Mouse (Mus musculus) C2C12 (cell line): Measurements from ENCODE around the gene Dnajc17. TPM values are rescaled to one million over a fixed set of nuclear protein-coding genes. Genes with fewer than 3 reads are reported as not detected.

ENCODE experiments used
- H3K27me3 ChIP-seq: one replicate; pipeline ENCODE4 v1.6.1; 2011; ENCODE audit not compliant: control insufficient read depth, insufficient read depth, insufficient read length
- H3K36me3 ChIP-seq: one replicate; pipeline ENCODE4 v1.6.1; 2011; ENCODE audit not compliant: control insufficient read depth, insufficient read depth
- H3K4me3 ChIP-seq: one replicate; pipeline ENCODE4 v1.5.1; 2011; ENCODE audit warnings: mild to moderate bottlenecking, control low read depth; ENCODE audit not compliant: poor library complexity, insufficient read depth, severe bottlenecking
- H3K79me2 ChIP-seq: one replicate; pipeline ENCODE4 v1.6.1; 2011; ENCODE audit not compliant: control insufficient read depth, insufficient read depth
- H3K79me3 ChIP-seq: one replicate; pipeline ENCODE4 v1.6.1; 2011; ENCODE audit warnings: low read depth, control low read depth
- H3ac ChIP-seq: one replicate; pipeline ENCODE3; 2011; ENCODE audit warnings: low read depth; ENCODE audit not compliant: control insufficient read depth, insufficient read length
- CEBPB ChIP-seq: IDR thresholded peaks from one replicate; pipeline ENCODE4 v1.6.1; 2011; ENCODE audit warnings: low read depth, mild to moderate bottlenecking, control low read depth, moderate library complexity
- CTCF ChIP-seq: IDR thresholded peaks from one replicate; pipeline ENCODE4 v1.5.1; 2011; ENCODE audit not compliant: control insufficient read depth, insufficient read depth, insufficient read length
- FOSL1 ChIP-seq: IDR thresholded peaks from one replicate; pipeline ENCODE4 v1.8.0; 2011; ENCODE audit warnings: mild to moderate bottlenecking, low read length; ENCODE audit not compliant: poor library complexity, insufficient read depth, severe bottlenecking
- MAX ChIP-seq: IDR thresholded peaks from one replicate; pipeline ENCODE4 v1.6.1; 2011; ENCODE audit warnings: mild to moderate bottlenecking, control low read depth
- MYOD1 ChIP-seq: IDR thresholded peaks from one replicate; pipeline ENCODE4 v1.6.1; 2011; ENCODE audit warnings: low read depth; ENCODE audit not compliant: control insufficient read depth, insufficient read length
- MYOG ChIP-seq: IDR thresholded peaks from one replicate; pipeline ENCODE4 v1.6.1; 2011; ENCODE audit not compliant: control insufficient read depth, insufficient read length; ENCODE audit errors: extremely low read depth
- USF1 ChIP-seq: IDR thresholded peaks from one replicate; pipeline ENCODE4 v1.6.1; 2011; ENCODE audit warnings: low read depth, mild to moderate bottlenecking, control low read depth, moderate library complexity
- polyA plus RNA-seq: library from polyadenylated mRNA; unstranded; fragments of >200 nt; fragmentation: generic; extraction: Trizol; gene quantifications from one replicate; pipeline ENCODE4 v1.2.1, GENCODE M21; 2012; ENCODE audit warnings: missing spikeins

Gene Dnajc17
- polyA plus RNA-seq, 1 experiment = 12.3 TPM

GRCm38 (mm10) chr2:119203871-119204460 is 4.6 kb downstream of the Dnajc17 start:
- TF ChIP-seq MYOG = no peak
- no peak for TF ChIP-seq USF1
- TF ChIP-seq MAX = no peak
- no peak for TF ChIP-seq CTCF
- TF ChIP-seq CEBPB = no peak
- no peak for TF ChIP-seq FOSL1
- no peak for TF ChIP-seq MYOD1
- Histone ChIP-seq H3K27me3 (no peaks in the 10 kb centered on the region), H3K79me3 (peaks cover 8% of the 10 kb centered on the region), H3K4me3 (no peak overlapping the region), H3ac (no peak overlapping the region), H3K36me3 (no peaks in the 10 kb centered on the region), H3K79me2 (peaks cover 25% of the 10 kb centered on the region)

GRCm38 (mm10) chr2:119202914-119203453 is 5.6 kb downstream of the Dnajc17 start:
- TF ChIP-seq MAX = no peak
- TF ChIP-seq CTCF = no peak
- no peak for TF ChIP-seq FOSL1
- no peak for TF ChIP-seq CEBPB
- TF ChIP-seq MYOG = no peak
- no peak for TF ChIP-seq USF1
- TF ChIP-seq MYOD1 = no peak
- H3K4me3 ChIP-seq = no peak overlapping the region
- H3K79me3 ChIP-seq = peaks cover 8% of the 10 kb centered on the region
- H3K27me3 ChIP-seq = no peaks in the 10 kb centered on the region
- no peak overlapping the region for H3ac ChIP-seq
- H3K36me3 ChIP-seq = no peaks in the 10 kb centered on the region
- peaks cover 22% of the 10 kb centered on the region for H3K79me2 ChIP-seq

DNA sequence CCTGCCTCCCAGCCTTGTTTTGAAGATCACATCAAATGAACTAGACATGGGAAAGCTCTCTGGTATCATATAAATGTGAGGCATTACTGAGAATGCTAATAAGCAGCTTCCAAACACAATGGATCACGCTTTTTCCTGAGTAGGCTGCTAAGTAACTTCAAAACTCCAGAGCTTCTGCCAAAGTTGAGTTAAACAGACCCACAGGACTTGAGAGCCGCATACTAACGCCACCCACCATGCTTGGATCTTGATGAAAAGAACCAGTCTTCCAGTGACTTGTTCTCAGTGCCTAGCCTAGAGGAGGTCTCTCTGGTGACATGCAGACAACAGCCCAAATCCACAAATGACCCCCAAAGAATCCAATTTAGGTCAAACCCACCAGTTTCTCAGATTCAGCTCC is 9.7 kb downstream of the Dnajc17 start:
- no peak overlapping the region for H3K4me3 ChIP-seq
- H3K79me2 ChIP-seq = no peaks in the 10 kb centered on the region
- no peak for TF ChIP-seq USF1
- H3K27me3 ChIP-seq = no peaks in the 10 kb centered on the region
- H3K79me3 ChIP-seq = no peaks in the 10 kb centered on the region
- H3K36me3 ChIP-seq = no peaks in the 10 kb centered on the region
- no peak overlapping the region for H3ac ChIP-seq

DNA sequence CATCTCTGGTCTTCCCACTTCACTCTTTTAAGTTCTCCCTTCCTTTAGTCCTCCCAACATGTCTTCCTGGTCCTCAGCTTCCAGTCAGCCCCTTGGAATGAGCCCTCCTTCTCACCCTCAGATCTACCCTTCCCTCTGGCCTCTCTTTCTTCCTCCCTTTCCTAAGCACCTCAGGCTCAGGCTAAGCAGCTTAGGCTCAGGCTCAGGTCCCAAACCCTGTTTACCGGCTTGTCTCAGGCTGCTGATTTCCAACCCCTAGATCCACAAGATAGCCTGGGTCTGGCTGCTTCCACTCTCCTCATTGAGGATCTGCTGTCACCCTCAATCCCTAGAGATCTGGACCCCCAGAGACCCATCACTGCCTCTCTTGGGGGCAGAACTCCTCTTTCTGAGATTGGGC is 10.5 kb downstream of the Dnajc17 start:
- no peak overlapping the region for H3ac ChIP-seq
- H3K79me2 ChIP-seq = no peaks in the 10 kb centered on the region
- no peak overlapping the region for H3K4me3 ChIP-seq
- no peaks in the 10 kb centered on the region for H3K36me3 ChIP-seq
- no peaks in the 10 kb centered on the region for H3K27me3 ChIP-seq
- TF ChIP-seq CTCF (no peak), CEBPB (no peak), MYOD1 (no peak), MAX (no peak), MYOG (no peak), USF1 (no peak), FOSL1 (no peak)
- H3K79me3 ChIP-seq = no peaks in the 10 kb centered on the region

DNA sequence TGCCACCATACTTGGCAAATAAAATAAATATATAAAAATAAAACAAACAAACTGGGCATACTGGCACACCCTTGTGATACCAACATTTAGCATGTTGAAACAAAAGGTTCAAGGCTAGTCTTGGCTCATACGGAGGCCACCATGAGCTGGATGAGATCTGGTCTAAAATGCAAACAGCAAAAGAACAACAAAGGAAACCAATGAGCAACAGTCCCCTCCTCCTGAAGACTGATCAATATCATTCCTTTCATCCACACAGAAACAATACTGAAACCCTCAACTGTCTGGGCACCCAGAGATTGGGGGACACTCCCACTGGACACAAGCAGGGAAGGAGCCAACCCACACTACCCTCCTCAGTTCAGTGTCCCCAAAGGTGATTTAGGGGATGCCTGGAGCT is 11.1 kb downstream of the Dnajc17 start:
- TF ChIP-seq MYOG = no peak
- TF ChIP-seq USF1 = no peak
- no peak for TF ChIP-seq CEBPB
- TF ChIP-seq MYOD1 = no peak
- TF ChIP-seq CTCF = no peak
- TF ChIP-seq MAX = no peak
- TF ChIP-seq FOSL1 = no peak
- no peaks in the 10 kb centered on the region for H3K27me3 ChIP-seq

More for the DNA sequence above, 11.1 kb downstream of the Dnajc17 start:
- no peak overlapping the region for H3K4me3 ChIP-seq
- H3ac ChIP-seq = no peak overlapping the region
- no peaks in the 10 kb centered on the region for H3K36me3 ChIP-seq
- H3K79me3 ChIP-seq = no peaks in the 10 kb centered on the region
- H3K79me2 ChIP-seq = no peaks in the 10 kb centered on the region
